Mouse (Mus musculus) stomach, postnatal 0 days (tissue): ENCODE measurements around the gene Sub1. TPM values are rescaled to one million over a fixed set of nuclear protein-coding genes. Genes with fewer than 3 reads are reported as not detected.

Experiments
- ATAC-seq: fragments of 200-750 bp; cut with Nextera tagmentation; 2 replicates; pipeline ENCODE4 v1.8.0; 2017; ENCODE audit not compliant: low FRiP score, low TSS enrichment
- DNase-seq: peaks from one replicate; pipeline ENCODE4 v3.0.0-alpha.2; 2016; ENCODE audit warnings: low spot score
- H3K27ac ChIP-seq: fragments of 300-500 bp; sonication (generic); replicated peaks from 2 replicates; pipeline ENCODE4 v1.5.1; 2014; ENCODE audit warnings: mild to moderate bottlenecking, control low read depth
- H3K27me3 ChIP-seq: fragments of 300-500 bp; sonication (generic); 2 replicates; pipeline ENCODE4 v1.6.1; 2014; ENCODE audit warnings: low read length; ENCODE audit not compliant: control insufficient read depth, insufficient read depth
- H3K36me3 ChIP-seq: fragments of 300-500 bp; sonication (generic); 2 replicates; pipeline ENCODE4 v1.6.1; 2014; ENCODE audit warnings: low read length, mixed read lengths; ENCODE audit not compliant: control insufficient read depth, insufficient read depth
- H3K4me1 ChIP-seq: fragments of 300-500 bp; sonication (generic); replicated peaks from 2 replicates; pipeline ENCODE4 v1.6.1; 2014; ENCODE audit warnings: antibody characterized with exemption; ENCODE audit not compliant: control insufficient read depth, insufficient read depth
- H3K4me2 ChIP-seq: fragments of 300-500 bp; sonication (generic); replicated peaks from 2 replicates; pipeline ENCODE4 v1.6.1; 2014; ENCODE audit warnings: low read depth, mild to moderate bottlenecking, control low read depth, moderate library complexity
- H3K4me3 ChIP-seq: fragments of 300-500 bp; sonication (generic); 2 replicates; pipeline ENCODE4 v1.5.1; 2014; ENCODE audit warnings: low read depth, low read length, control low read depth
- H3K9ac ChIP-seq: fragments of 300-500 bp; sonication (generic); 2 replicates; pipeline ENCODE4 v1.6.1; 2014; ENCODE audit warnings: mild to moderate bottlenecking, low read length, control low read depth, mixed read lengths
- H3K9me3 ChIP-seq: fragments of 300-500 bp; sonication (generic); 2 replicates; pipeline ENCODE4 v1.6.1; 2016; ENCODE audit warnings: low read length; ENCODE audit not compliant: control insufficient read depth
- CTCF ChIP-seq: IDR thresholded peaks from 2 replicates; pipeline ENCODE4 v1.5.1; 2016; ENCODE audit warnings: antibody characterized with exemption, low read depth, mild to moderate bottlenecking, moderate library complexity
- EP300 ChIP-seq: optimal IDR thresholded peaks from 2 replicates; pipeline ENCODE3; 2016; ENCODE audit warnings: antibody characterized with exemption
- WGBS: fragments of 180-500 bp; shearing (Covaris S2); extraction: QIAGEN DNeasy Blood & Tissue Kit; methylation state at CpG from one replicate; pipeline ENCODE4 v1.1.7; 2014; 5-methylcytosine and 5-hydroxymethylcytosine counted together
- polyA plus RNA-seq: library from polyadenylated mRNA; unstranded; fragments of >200 nt; fragmentation: Nextera tagmentation; extraction: Ambion mirVana; gene quantifications from 2 replicates; pipeline ENCODE4 v1.2.1, GENCODE M21; 2015

The Sub1 gene
- polyA plus RNA-seq, 1 experiment from 2014 or later: 519 TPM

GRCm38 (mm10) chr15:12027807-12028206 lies 31.0 kb upstream of the Sub1 start:
- Histone ChIP-seq H3K4me3 (no peak overlapping the region), H3K9ac (no peak overlapping the region), H3K36me3 (no peaks in the 10 kb centered on the region), H3K27ac (no peak overlapping the region), H3K27me3 (no peaks in the 10 kb centered on the region), H3K4me1 (no peaks in the 10 kb centered on the region), H3K4me2 (no peak overlapping the region), H3K9me3 (no peaks in the 10 kb centered on the region)
- ATAC-seq: no peak
- 80% methylated on average over 3 of the region's 3 CpGs for WGBS
- TF ChIP-seq EP300 (no peak), CTCF (no peak)
- DNase-seq: no peak

- DNase-seq: no peak
- no peak overlapping the region for H3K4me2 ChIP-seq
- H3K9me3 ChIP-seq: no peaks in the 10 kb centered on the region
- H3K36me3 ChIP-seq: no peaks in the 10 kb centered on the region
- WGBS: 89% methylated on average over 5 of the region's 5 CpGs
- H3K9ac ChIP-seq: no peak overlapping the region
- ATAC-seq: no peak
- no peak overlapping the region for H3K27ac ChIP-seq
- no peaks in the 10 kb centered on the region for H3K4me1 ChIP-seq
- no peaks in the 10 kb centered on the region for H3K27me3 ChIP-seq
- H3K4me3 ChIP-seq: no peak overlapping the region
- no peak for TF ChIP-seq CTCF
- no peak for TF ChIP-seq EP300
Observed at GRCm38 (mm10) chr15:12026932-12027450, 30.2 kb upstream of the Sub1 start.

DNA sequence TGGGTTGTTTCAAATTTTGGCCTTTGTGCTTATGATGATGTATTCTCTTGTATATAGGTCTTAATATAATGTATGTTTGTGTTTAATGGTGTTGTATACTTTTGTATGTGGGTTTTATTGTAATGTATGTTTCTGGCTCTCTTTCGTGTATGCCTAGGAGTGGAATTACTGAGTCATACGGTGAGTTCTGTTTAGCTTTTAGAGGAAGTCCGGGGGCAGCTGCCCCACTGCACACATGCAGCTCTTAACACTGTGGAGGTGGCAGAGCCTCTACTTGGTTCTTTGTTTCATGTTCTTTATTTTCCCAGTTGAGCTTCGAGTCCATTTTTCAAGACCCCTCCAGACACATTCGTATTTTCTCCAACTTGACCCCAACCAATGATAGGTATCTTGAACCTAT lies 29.2 kb upstream of the Sub1 start:
- DNase-seq: no peak
- Histone ChIP-seq H3K9ac (no peak overlapping the region), H3K4me2 (no peak overlapping the region), H3K4me1 (no peaks in the 10 kb centered on the region), H3K27me3 (no peaks in the 10 kb centered on the region), H3K9me3 (no peaks in the 10 kb centered on the region), H3K36me3 (no peaks in the 10 kb centered on the region), H3K27ac (no peak overlapping the region), H3K4me3 (no peak overlapping the region)
- 69% methylated on average over 5 of the region's 5 CpGs for WGBS
- no peak for ATAC-seq
- TF ChIP-seq EP300: no peak
- no peak for TF ChIP-seq CTCF

GRCm38 (mm10) chr15:12025341-12025740 lies 28.6 kb upstream of the Sub1 start:
- Histone ChIP-seq H3K9ac (no peak overlapping the region), H3K4me3 (no peak overlapping the region), H3K27me3 (no peaks in the 10 kb centered on the region), H3K27ac (no peak overlapping the region), H3K4me1 (no peaks in the 10 kb centered on the region), H3K4me2 (no peak overlapping the region), H3K9me3 (no peaks in the 10 kb centered on the region), H3K36me3 (no peaks in the 10 kb centered on the region)
- WGBS: 67% methylated on average over 10 of the region's 10 CpGs
- no peak for ATAC-seq
- TF ChIP-seq EP300 (no peak), CTCF (no peak)
- no peak for DNase-seq

- Histone ChIP-seq H3K27me3 (no peaks in the 10 kb centered on the region), H3K4me1 (no peaks in the 10 kb centered on the region), H3K4me2 (no peak overlapping the region), H3K9me3 (no peaks in the 10 kb centered on the region), H3K27ac (no peak overlapping the region), H3K9ac (no peak overlapping the region), H3K36me3 (no peaks in the 10 kb centered on the region), H3K4me3 (no peak overlapping the region)
- DNase-seq: no peak
- no peak for ATAC-seq
- WGBS: 42% methylated on average over 14 of the region's 14 CpGs
- no peak for TF ChIP-seq EP300
- TF ChIP-seq CTCF: no peak
Observed at GRCm38 (mm10) chr15:12024791-12025268, 28.0 kb upstream of the Sub1 start.

DNA sequence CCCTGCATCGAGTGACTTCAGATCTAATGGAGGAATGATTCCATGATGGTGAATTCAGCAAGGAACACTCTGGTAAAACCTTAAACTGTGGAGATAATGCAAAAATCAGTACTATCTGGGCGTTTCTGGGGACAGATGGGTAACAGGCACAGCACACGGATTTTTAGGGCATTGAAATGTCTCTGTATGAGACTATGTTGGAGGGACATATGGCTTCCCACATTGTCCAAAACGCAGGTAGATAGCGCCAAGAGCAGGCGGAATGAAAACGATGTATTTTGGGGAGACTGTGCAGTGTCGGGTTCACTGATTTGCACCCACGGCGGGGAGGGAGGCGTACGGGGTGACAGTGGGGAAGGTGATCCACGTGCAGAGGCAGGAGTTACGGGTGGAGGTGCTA lies 22.7 kb upstream of the Sub1 start:
- H3K4me3 ChIP-seq: no peak overlapping the region
- no peaks in the 10 kb centered on the region for H3K9me3 ChIP-seq
- TF ChIP-seq CTCF (no peak), EP300 (no peak)
- H3K9ac ChIP-seq: no peak overlapping the region
- ATAC-seq (no peak), DNase-seq (no peak)
- no peak overlapping the region for H3K4me2 ChIP-seq
- H3K27me3 ChIP-seq: no peaks in the 10 kb centered on the region
- H3K4me1 ChIP-seq: no peaks in the 10 kb centered on the region
- H3K36me3 ChIP-seq: no peaks in the 10 kb centered on the region
- H3K27ac ChIP-seq: no peak overlapping the region
- 87% methylated on average over 14 of the region's 14 CpGs for WGBS
